Mouse (Mus musculus) forebrain, embryonic 16.5 days (tissue): Measurements from ENCODE around the gene Tmbim6. TPM values are rescaled to one million over a fixed set of nuclear protein-coding genes. Genes with fewer than 3 reads are reported as not detected.

Source experiments
- ATAC-seq: fragments of 200-750 bp; cut with Nextera tagmentation; 2 replicates; pipeline ENCODE4 v1.8.0; 2017; ENCODE audit warnings: mild to moderate bottlenecking, moderate library complexity
- H3K27ac ChIP-seq: fragments of 300-500 bp; sonication (generic); 2 replicates; pipeline ENCODE4 v1.5.1; 2014; ENCODE audit warnings: low read length, control low read depth
- H3K27me3 ChIP-seq: fragments of 300-500 bp; sonication (generic); replicated peaks from 2 replicates; pipeline ENCODE4 v1.6.1; 2014; ENCODE audit warnings: low read length; ENCODE audit not compliant: control insufficient read depth, insufficient read depth
- H3K36me3 ChIP-seq: fragments of 300-500 bp; sonication (generic); 2 replicates; pipeline ENCODE4 v1.6.1; 2014; ENCODE audit not compliant: control insufficient read depth, insufficient read depth
- H3K4me1 ChIP-seq: fragments of 300-500 bp; sonication (generic); replicated peaks from 2 replicates; pipeline ENCODE4 v1.6.1; 2014; ENCODE audit warnings: low read length; ENCODE audit not compliant: control insufficient read depth, insufficient read depth
- H3K4me2 ChIP-seq: fragments of 300-500 bp; sonication (generic); 2 replicates; pipeline ENCODE4 v1.6.1; 2014; ENCODE audit warnings: mild to moderate bottlenecking, low read length, control low read depth
- H3K4me3 ChIP-seq: fragments of 300-500 bp; sonication (generic); replicated peaks from 2 replicates; pipeline ENCODE4 v1.5.1; 2014; ENCODE audit warnings: mild to moderate bottlenecking, low read length, control low read depth
- H3K9ac ChIP-seq: fragments of 300-500 bp; sonication (generic); replicated peaks from 2 replicates; pipeline ENCODE4 v1.6.1; 2014; ENCODE audit warnings: low read depth, low read length, control low read depth
- H3K9me3 ChIP-seq: fragments of 300-500 bp; sonication (generic); 2 replicates; pipeline ENCODE4 v1.6.1; 2016; ENCODE audit warnings: low read length; ENCODE audit not compliant: control insufficient read depth
- WGBS: fragments of 180-500 bp; shearing (Covaris S2); extraction: QIAGEN DNeasy Blood & Tissue Kit; methylation state at CpG from one replicate; pipeline ENCODE4 v1.1.7; 2014; 5-methylcytosine and 5-hydroxymethylcytosine counted together
- polyA plus RNA-seq: library from polyadenylated mRNA; unstranded; fragments of >200 nt; fragmentation: Nextera tagmentation; extraction: Ambion mirVana; gene quantifications from 2 replicates; pipeline ENCODE4 v1.2.1, GENCODE M21; 2015

Gene Tmbim6
- polyA plus RNA-seq, 1 experiment from 2014 or later: 273 TPM

GRCm38 (mm10) chr15:99453153-99453900, 60.6 kb downstream of the Tmbim6 start:
- no peaks in the 10 kb centered on the region for H3K36me3 ChIP-seq
- WGBS: 79% methylated on average over 11 of the region's 11 CpGs
- H3K4me3 ChIP-seq: no peak overlapping the region
- no peaks in the 10 kb centered on the region for H3K9me3 ChIP-seq
- no peak overlapping the region for H3K4me2 ChIP-seq
- H3K27me3 ChIP-seq: no peaks in the 10 kb centered on the region
- no peak for ATAC-seq
- no peak overlapping the region for H3K9ac ChIP-seq
- no peak overlapping the region for H3K27ac ChIP-seq
- peaks cover 44% of the 10 kb centered on the region for H3K4me1 ChIP-seq

DNA sequence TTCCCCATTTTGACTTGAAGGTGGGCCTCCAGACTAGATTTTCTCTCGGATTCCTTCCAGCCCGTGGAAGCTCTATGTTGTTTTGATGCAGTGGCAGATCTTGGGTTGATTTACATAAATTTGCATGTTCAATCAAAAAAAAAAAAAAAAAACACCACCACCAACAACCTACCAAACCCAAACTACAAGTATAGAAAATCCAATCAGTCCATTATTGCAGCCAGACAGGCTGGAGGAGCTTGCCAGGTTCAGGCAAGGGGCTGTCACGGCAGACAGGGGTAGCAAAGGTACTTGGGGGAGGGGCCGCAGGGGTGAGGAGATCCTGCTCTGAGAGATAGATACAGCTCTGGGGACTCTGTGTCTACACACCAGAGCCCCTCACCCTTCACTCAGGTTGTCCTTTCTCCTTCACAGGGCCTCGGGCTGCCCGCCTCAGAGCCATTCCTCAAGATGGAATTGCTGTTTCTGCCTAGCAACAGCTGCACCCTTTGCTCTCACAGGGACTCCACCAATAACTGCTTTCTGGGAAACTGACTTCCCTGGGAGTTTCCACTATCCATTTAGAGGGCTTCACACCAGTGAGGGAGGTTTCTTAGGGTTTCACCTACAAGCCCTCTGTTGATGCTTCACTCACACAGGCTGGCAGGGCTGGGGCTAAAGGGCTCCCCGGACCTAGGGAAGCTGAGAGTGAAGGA, 62.0 kb downstream of the Tmbim6 start:
- no peak for ATAC-seq
- Histone ChIP-seq H3K4me2 (no peak overlapping the region), H3K27ac (no peak overlapping the region; the same call in 1 of the 2 replicates), H3K4me3 (no peak overlapping the region), H3K27me3 (no peaks in the 10 kb centered on the region), H3K9me3 (no peaks in the 10 kb centered on the region), H3K36me3 (no peaks in the 10 kb centered on the region), H3K4me1 (peaks cover 37% of the 10 kb centered on the region), H3K9ac (no peak overlapping the region; the same call in 1 of the 2 replicates)
- 54% methylated on average over 7 of the region's 7 CpGs for WGBS

- H3K9ac ChIP-seq: no peak overlapping the region
- H3K36me3 ChIP-seq: no peaks in the 10 kb centered on the region
- no peak overlapping the region for H3K4me2 ChIP-seq
- ATAC-seq: no peak
- H3K27ac ChIP-seq: no peak overlapping the region
- H3K9me3 ChIP-seq: no peaks in the 10 kb centered on the region
- H3K27me3 ChIP-seq: no peaks in the 10 kb centered on the region
- H3K4me3 ChIP-seq: no peak overlapping the region
- WGBS: 75% methylated on average over 3 of the region's 3 CpGs
- H3K4me1 ChIP-seq: peaks cover 34% of the 10 kb centered on the region
Observed at GRCm38 (mm10) chr15:99455415-99455814, 62.7 kb downstream of the Tmbim6 start.

DNA sequence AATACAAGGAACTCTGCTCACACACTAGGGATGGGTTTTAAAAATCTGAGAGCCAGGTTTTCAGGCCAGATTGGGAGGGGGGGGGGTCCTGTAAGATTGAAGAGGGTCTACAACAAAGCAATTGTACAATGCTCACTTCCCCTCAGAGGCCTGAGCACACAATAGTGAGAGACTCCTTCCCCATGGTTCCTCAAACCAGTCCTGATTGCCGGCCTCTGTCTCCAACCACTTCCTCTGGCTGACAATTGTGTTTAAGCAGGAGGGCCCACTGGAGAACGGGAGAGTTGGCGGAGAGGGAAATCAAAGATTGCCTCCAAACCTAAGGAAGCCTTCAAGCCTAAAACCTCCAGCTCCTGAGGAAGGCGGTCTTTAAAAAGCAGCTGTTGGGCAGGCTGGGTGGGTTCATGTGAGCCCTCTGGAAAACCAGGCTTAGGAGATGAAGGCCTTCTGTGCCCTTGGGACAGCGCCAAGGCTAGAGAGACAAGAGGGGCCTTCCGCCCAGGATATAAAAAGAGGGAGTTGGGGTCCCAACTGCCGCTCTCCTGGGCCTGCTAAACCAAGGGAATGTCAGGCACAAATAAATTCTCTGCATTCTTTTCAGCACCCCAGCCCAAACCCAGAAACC, 63.8 kb downstream of the Tmbim6 start:
- Histone ChIP-seq H3K36me3 (no peaks in the 10 kb centered on the region), H3K4me1 (peaks cover 34% of the 10 kb centered on the region)
- 15% methylated on average over 7 of the region's 7 CpGs for WGBS

GRCm38 (mm10) chr15:99456963-99457605, 64.4 kb downstream of the Tmbim6 start:
- no peaks in the 10 kb centered on the region for H3K27me3 ChIP-seq
- H3K9me3 ChIP-seq: no peaks in the 10 kb centered on the region
- peak; percentile 77 for ATAC-seq
- 0% methylated on average over 42 of the region's 43 CpGs for WGBS
- peak overlapping the region; percentile 84 for H3K27ac ChIP-seq
- H3K4me1 ChIP-seq: peaks cover 34% of the 10 kb centered on the region
- no peaks in the 10 kb centered on the region for H3K36me3 ChIP-seq
- peak overlapping the region; percentile 78 for H3K9ac ChIP-seq
- H3K4me2 ChIP-seq: peak overlapping the region; percentile 80
- H3K4me3 ChIP-seq: peak overlapping the region; percentile 80

More for the DNA sequence above, 63.8 kb downstream of the Tmbim6 start:
- peak overlapping the region; percentile 80 for H3K4me2 ChIP-seq
- no peaks in the 10 kb centered on the region for H3K27me3 ChIP-seq
- no peak for ATAC-seq
- no peaks in the 10 kb centered on the region for H3K9me3 ChIP-seq
- peak overlapping the region; percentile 78 for H3K9ac ChIP-seq
- peak overlapping the region; percentile 84 for H3K27ac ChIP-seq
- H3K4me3 ChIP-seq: peak overlapping the region; percentile 80

DNA sequence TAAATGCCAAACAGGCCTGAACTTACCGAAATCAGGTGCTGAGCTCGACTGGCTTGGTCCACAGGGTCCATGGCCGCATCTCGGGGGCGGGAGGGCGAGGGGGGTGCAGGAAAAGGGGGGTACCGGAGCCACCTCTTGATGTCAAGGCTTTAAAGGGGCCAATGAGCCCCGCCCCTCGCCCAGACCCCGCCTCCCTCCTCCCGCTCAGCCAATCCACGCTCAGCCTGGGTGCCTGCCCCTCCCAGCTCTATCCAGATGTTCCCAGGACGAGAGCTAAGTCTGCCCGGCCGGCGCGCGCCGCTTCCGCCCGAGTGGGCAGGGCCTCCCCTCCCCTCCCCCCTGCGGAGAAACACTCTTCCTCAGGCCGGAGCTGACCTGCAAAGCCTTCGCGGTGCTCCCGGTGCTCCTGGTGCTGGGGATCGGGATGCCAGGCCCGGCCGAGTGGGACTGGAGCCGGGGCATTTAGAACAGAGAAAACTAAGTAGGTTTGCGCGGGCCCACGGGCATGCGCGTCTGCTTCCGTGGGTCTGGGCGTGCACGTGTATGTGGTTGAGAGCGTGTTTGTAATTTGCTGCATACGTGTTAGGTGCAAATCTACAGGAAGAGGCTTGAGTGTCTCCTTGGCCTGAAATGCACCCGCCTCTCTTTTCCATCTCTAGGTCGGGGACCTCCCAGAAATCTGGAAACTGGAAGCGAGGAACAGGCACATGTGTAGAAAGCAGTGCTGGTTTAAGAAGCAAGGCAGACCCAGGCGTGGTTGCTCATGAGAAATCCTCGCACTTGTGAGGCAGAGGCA, 65.1 kb downstream of the Tmbim6 start, which contains the start of gene Nckap5l:
Gene Nckap5l (minus strand): TSS at position 143 of the 796 bp plus-strand sequence.
- Histone ChIP-seq H3K27me3 (no peaks in the 10 kb centered on the region), H3K4me3 (peak within 1 kb of the TSS; percentile 80), H3K4me2 (peak within 1 kb of the TSS; percentile 80), H3K9me3 (no peaks in the 10 kb centered on the region), H3K27ac (peak within 1 kb of the TSS; percentile 84), H3K36me3 (no peaks in the 10 kb centered on the region), H3K4me1 (peaks cover 31% of the 10 kb centered on the region), H3K9ac (peak within 1 kb of the TSS; percentile 78)
- under 1% methylated on average over 43 of the region's 45 CpGs for WGBS
- ATAC-seq: peak; percentile 96

Other genes starting within 250 kb of the Tmbim6 start
- gene Kcnh3, start 168.0 kb upstream of the Tmbim6 start, polyA plus RNA-seq: 4.5 and 5.6 TPM in 2 replicates
- gene Mcrs1, start 140.9 kb upstream of the Tmbim6 start, polyA plus RNA-seq: 207 and 220 TPM in 2 replicates
- 111 and 129 TPM in 2 replicates for gene Prpf40b, start 97.8 kb upstream of the Tmbim6 start, polyA plus RNA-seq
- 0.42 and 0.50 TPM in 2 replicates for gene Fam186b, start 97.0 kb upstream of the Tmbim6 start, polyA plus RNA-seq
- 8.7 and 10.3 TPM in 2 replicates for gene Fmnl3, start 22.4 kb upstream of the Tmbim6 start, polyA plus RNA-seq
- 12.5 and 12.7 TPM in 2 replicates for gene Nckap5l, start 64.9 kb downstream of the Tmbim6 start, polyA plus RNA-seq
- 23.5 and 24.4 TPM in 2 replicates for gene Bcdin3d, start 81.8 kb downstream of the Tmbim6 start, polyA plus RNA-seq
- 20.8 and 29.8 TPM in 2 replicates for gene Faim2, start 135.3 kb downstream of the Tmbim6 start, polyA plus RNA-seq
- gene Aqp2, start 186.2 kb downstream of the Tmbim6 start, polyA plus RNA-seq: 0.17 TPM in 1 of 2 replicates, not detected in the other
- 0.40 and 0.86 TPM in 2 replicates for gene Aqp5, start 197.9 kb downstream of the Tmbim6 start, polyA plus RNA-seq
- gene Aqp6, start 208.5 kb downstream of the Tmbim6 start, polyA plus RNA-seq: not detected in 2 replicates